Comparison of ENCODE assay signal across 8 mouse cellular contexts in the genomic region with DNA sequence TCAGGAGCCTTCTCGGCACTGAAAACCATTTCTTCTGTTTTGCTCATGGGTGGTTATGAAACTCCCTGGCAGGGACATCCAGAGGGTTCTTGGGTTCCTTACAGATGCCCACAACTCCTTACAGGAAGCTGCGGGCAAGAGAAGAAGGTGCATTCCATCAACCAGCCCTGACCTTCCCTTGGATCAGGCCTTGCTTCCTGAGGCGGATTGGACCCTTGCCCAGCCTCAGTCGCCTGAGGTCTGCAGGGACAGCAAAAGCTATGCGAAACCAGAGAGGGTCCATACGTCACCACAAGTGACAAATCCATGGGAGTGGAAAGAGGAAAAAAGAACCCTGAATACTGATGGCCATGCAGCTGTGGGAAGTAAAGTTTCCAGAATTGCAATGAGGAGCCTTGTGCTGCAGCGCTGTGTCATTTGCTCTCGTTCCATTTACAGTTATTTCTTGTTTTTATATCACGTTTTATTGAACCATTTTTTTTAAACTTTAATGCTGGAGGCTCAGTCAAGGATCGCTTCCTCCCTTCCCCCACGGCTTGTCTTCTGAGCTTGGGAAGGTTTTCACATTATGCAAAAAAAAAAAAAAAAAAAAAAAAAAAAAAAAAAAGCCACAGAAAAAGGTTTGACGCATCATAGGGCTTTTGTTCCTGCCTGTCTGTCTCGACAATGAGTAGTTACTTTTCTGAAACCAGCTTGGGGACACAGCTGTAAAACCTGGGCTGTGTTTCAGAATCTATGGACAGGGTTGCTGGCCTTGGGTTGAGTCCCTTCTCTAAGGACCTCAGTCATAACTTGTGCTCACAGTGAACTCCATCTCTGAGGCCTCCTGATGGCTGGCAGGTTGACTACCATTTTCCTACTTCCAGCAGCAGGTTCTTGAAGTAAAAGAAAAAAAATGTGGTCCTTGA.
A peak's percentile ranks its signal among the peaks of the same experiment; 100 is the strongest.
DNase-seq lines count a peak whose midpoint lies in the region; ATAC-seq lines count a peak whose summit lies in the region.
"Had no signal": no experiment of that assay in that cellular context is flagged by ENCODE, and none has a peak within 500 bp of the region (broad histone marks: within the 10 kb centered on the region; RNA-seq: fewer than 3 reads in every experiment).

No protein-coding gene starts in this region.

- no peak overlapping the region for H3K4me2 ChIP-seq in liver, embryonic 11.5 days
- H3K4me2 ChIP-seq: embryonic facial prominence, embryonic 13.5 days had no signal

- intact Hi-C loops in heart, postnatal 14 days (cut with DNase I) = no loop called here

- no peaks in the 10 kb centered on the region for H3K9me3 ChIP-seq in liver, embryonic 11.5 days (ENCODE audit: control insufficient read depth, low read length)

- H3K4me1 ChIP-seq in liver, embryonic 11.5 days (replicated peaks; ENCODE audit: control insufficient read depth, insufficient read depth, low read length) = no peaks in the 10 kb centered on the region
- H3K4me1 ChIP-seq in brown adipose tissue, adult 24 weeks (ENCODE audit: control insufficient read depth, insufficient read depth, insufficient read length, low read length) = peaks cover 4% of the 10 kb centered on the region; the same call in 1 of the 2 replicates

- ATAC-seq in liver, embryonic 11.5 days (replicated peaks; ENCODE audit: low FRiP score) = no peak
- ATAC-seq in inflammation-experienced regulatory T-cells, adult 6 months = no peak

- H3K27me3 ChIP-seq in liver, embryonic 11.5 days (replicated peaks; ENCODE audit: control insufficient read depth, insufficient read depth, low read length) = no peaks in the 10 kb centered on the region
- H3K27me3 ChIP-seq: embryonic facial prominence, embryonic 13.5 days had no signal

- peak; percentile 6 for DNase-seq in liver
- DNase-seq in liver, embryonic 11.5 days (ENCODE audit: low spot score) = no peak
- DNase-seq in heart, postnatal 14 days = peak; percentile 22 to 41
- peak; percentile 62 to 75 for DNase-seq in kidney, postnatal 4 days
- no peak for DNase-seq in right cerebral cortex, postnatal 4 days

- no peak overlapping the region for H3K4me3 ChIP-seq in liver, embryonic 11.5 days (ENCODE audit: low read depth, low read length)
- no peak overlapping the region for H3K4me3 ChIP-seq in brown adipose tissue, adult 24 weeks (ENCODE audit: insufficient read depth, low read depth, low read length)
- H3K4me3 ChIP-seq: embryonic facial prominence, embryonic 13.5 days had no signal

- 79% methylated on average over 13 of the region's 13 CpGs for WGBS in liver, embryonic 11.5 days

- H3K27ac ChIP-seq in liver, embryonic 11.5 days (ENCODE audit: low read depth, low read length) = no peak overlapping the region
- H3K27ac ChIP-seq in brown adipose tissue, adult 24 weeks (replicated peaks; ENCODE audit: low read depth, low read length) = 0 out of 2 replicates have a peak overlapping the region, but pooled peaks have one; percentile 10
- H3K27ac ChIP-seq: embryonic facial prominence, embryonic 13.5 days had no signal

- no peaks in the 10 kb centered on the region for H3K36me3 ChIP-seq in liver, embryonic 11.5 days (ENCODE audit: control insufficient read depth, insufficient read depth, low read length)
- H3K36me3 ChIP-seq: embryonic facial prominence, embryonic 13.5 days had no signal

- no peak overlapping the region for H3K9ac ChIP-seq in liver, embryonic 11.5 days (ENCODE audit: low read depth, low read length)
- H3K9ac ChIP-seq: embryonic facial prominence, embryonic 13.5 days had no signal

Comparison
In these comparisons a context has a peak if more than half of its experiments do, and no peak if none do; other contexts are left out.
1. DNase-seq: peak in liver (single experiment), heart, postnatal 14 days (2 of 2) and kidney, postnatal 4 days (2 of 2); none in liver, embryonic 11.5 days (single experiment) and right cerebral cortex, postnatal 4 days (single experiment).